Mouse (Mus musculus) regulatory T cell (primary cell): ENCODE measurements at regions not wholly inside any gene's neighbourhood (a gene's known extent, or its start where the extent isn't known, plus 50 kb on each side); places are given as distances from the start of the nearest gene placed in this dataset.

ENCODE experiments used
- in situ Hi-C: fragments of 300-600 bp; cut with MboI, MseI; formaldehyde crosslinking; loops from one replicate; pipeline ENCODE4 v1.15.1; 2025; ENCODE audit warnings: high pct_unique_total_duplicates

DNA sequence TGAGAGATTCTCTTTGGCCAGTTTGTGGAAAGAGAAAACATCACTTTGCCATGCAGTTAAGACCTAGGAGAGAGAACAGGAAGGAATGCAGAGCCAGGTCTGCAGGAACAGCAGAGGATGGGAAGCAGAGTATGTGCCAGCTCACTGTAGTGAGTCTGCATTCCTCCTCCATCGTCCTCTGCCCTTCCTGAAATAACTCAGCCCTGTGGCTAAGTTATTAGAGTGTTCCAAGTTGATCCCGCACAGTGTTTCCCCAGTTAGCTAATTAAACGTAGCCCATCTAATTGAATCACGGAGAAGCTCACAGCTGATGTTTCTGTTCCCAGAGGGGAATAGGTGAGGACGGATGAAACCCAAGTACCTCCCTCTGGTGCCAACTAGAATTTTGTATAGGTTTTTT, 142.3 kb upstream of the Rack1 start:
- in situ Hi-C loops: no loop called here

DNA sequence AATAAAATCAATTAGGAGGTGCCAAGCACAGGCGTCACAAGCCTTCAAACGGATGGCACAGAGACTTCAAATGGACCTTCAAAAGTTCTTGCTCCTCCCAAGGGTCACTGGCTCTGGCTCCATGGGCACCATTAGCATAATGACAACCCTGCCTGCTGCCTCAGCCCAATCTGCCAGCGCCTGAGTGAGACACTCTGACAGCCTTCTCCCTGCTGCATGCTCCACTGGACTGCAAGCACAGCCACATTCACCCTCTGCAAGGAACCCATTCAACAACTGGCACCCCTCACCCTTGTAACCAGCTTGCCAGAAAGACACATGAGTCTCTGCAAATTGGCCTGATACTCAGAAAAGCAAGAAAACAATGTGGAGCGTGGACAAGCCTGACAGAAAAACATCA, 138.5 kb upstream of the Rack1 start:
- in situ Hi-C loops: no loop called here

DNA sequence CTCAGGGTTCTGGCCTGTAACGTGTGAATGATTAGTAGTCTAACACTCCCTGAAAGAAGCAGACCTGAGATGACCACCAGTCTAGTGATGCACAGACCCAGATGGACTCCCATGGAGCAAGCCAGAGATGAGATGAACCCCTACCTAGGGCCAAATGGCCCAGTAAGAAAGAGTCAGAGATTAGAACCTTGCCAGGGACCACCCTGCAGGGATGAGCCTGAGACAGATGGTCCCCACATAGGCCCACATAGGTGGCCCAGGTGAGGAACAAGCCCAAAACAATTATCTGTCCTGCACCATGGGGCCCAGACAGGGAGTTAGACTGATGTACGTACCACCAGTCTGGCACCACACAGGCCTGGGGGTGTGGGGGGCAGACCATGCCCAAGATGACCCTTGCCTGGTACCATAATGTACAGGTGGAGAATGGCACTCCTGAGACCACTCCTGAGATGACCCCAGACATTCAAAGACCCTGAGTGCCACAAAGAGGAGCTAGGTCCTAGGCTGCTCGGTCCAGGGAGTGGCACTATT, 115.3 kb upstream of the Rack1 start:
- in situ Hi-C loops: no loop called here

DNA sequence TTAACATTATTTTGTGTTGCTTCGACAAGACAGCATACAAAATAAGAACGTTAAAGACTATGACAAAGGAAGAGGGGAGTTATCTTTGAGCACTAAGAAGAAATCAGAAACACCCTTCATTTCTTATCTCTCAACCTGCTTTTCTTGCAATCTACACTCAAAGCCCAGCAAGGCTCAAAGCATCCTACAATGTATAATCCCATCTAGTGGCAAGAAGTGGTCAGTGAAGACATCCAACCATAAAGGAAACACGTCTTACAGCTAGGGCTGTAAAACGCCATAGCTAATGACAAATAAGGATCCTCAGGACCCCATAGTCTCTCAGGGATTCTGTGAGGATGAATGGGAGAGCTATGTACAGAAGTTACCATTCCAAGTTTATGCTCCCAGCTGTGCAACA, 110.1 kb upstream of the Rack1 start:
- in situ Hi-C loops: no loop called here

DNA sequence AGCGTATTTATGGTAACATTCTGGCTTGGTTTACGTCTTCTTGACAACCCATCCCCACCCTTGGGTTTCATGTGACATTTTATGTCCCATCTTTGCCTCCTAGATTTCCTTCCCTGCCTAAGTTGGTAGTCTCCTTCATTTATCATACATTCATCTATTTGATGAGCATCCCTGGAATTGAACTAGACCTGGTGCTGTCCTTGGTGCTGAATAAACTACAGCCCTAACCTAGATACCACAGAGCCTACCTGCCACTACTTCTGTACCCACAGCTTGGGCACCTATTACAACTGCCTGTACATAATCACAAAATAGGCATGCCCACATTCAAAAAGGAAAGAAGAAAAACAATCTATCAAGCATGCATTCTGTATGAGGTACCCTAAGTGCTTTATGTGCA, 103.8 kb upstream of the Rack1 start:
- in situ Hi-C loops: no loop called here

DNA sequence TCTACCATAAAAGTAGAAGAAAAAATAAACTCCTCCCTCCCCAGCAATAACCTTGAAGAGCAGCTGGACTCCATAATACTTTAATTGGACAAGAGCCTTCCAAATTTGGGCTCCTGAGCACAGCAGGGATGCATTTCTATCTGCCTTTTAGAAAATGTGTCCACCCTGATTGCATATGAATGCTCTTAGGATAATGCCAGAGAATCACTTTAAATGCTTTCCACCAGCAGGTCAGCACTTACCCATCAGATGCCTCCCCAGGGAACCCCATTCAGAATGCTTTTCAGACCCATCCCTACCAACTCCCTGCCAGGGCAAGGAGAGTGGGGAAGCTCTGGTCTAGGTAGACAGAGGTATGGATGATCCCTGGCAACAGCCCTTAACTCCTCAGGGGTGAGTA, 102.9 kb upstream of the Rack1 start:
- in situ Hi-C loops: no loop called here

DNA sequence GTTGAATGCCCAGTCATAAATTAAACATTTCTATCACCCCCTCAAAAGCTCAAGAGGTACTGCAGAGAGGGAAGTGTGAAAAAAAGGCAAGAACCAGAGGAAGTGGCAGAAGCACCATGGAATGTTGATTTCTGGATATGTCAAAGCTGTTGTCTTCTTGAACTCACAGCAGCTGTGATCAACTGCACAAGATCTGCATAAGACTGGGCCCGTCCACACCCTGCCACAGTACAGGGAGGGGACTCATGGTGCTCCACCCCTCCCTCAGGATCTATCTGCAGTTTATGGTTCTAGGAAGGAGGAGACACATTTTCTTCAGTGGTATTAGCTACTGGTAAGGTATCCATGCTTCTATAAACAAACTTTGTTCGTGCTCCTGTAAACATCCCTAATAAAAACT, 92.9 kb upstream of the Rack1 start:
- in situ Hi-C loops: no loop called here

DNA sequence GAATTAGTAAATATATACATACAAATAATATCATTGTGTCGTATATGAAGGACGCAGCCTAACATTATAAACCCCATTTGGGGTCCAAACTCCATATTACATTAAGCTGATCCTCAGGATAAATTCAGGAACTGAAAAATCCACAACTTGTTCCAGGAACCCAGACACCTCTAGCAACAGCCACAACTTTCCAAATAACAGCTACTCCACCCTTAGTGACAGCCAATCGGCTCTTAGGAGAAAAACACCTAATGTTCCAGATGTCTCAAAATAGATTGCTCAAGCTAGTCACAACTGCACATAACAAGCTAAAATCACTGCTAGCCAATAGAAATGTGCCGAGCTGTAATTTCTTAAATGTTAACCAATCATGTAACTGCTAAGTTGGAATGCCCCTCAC, 89.2 kb upstream of the Rack1 start:
- in situ Hi-C loops: no loop called here

DNA sequence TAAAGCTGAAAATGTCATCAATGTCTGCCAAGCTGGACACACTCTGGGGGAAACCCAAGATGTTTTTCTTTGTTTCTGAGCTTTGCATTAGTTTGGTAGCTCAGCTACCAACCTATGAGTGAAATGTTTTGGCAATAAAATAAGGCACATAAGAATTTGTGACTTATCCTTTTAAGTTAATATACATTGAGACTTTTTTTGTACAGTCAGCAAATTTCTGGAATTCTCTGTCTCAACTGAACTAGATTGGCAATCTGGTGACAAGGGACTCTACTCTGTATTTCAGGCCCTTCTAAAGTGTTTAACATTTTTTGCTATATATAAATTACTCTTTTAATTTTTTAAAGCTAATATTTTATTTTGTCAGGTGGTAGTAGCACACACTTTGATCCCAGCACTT, 76.1 kb upstream of the Rack1 start:
- in situ Hi-C loops: no loop called here

DNA sequence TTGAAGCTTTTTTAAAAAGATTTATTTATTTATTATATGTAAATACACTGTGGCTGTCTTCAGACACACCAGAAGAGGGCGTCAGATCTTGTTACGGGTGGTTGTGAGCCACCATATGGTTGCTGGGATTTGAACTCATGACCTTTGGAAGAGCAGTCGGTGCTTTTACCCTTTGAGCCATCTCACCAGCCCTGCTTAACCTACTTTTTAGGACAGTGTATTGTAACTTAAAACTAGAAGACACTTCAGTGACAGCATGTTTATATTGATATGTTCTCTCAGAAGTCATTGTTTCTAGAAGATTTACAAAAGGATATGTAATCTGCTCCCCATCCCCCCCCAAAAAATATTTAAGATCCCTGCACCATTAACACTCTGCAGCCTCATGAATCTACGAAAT, 69.3 kb upstream of the Rack1 start:
- in situ Hi-C loops: loop anchor here (25.0 kb wide), 1 partner anchor 781 kb away; the partner anchor contains the start of genes Olfr1383 and Olfr1384

DNA sequence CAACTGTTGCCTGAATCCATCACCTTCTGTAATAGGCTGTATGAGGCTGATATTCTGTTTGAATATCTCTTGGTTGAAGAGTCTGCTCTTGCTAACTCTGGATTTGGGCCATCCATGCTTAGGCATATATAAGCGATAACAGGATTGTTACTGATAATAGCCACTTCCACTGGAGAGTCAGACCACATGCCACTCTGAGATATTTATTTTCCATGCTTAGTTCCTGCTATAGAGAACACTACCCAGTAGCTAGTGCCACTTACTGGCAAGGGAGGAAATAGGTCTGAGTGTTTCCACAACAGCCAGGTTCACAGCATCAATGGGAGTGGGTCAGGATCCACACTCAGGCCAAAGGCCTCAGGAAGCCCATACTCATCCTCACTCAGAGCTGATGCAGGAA, 53.6 kb upstream of the Rack1 start:
- in situ Hi-C loops: loop anchor here (25.0 kb wide), 1 partner anchor 766 kb away; the partner anchor contains the start of genes Olfr1383 and Olfr1384

DNA sequence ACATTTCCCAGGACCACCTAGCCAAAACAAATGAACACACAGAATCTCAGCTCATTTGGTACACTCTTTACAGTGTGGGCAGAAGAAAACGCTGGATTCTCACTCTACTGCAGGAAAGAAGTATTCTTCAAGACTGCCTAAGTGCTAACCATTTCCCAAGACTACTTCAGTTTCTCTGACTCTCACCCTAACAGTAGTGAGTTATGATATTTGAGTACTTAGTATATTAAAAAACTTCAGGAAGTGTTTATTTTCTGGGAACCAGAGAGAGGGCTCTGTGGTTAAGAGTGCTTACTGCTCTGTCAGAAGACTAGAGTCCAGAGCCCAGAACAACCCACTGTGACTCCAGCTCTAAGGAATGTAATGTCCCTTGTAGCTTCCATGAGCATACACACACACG, 52.1 kb upstream of the Rack1 start:
- in situ Hi-C loops: loop anchor here (25.0 kb wide), 1 partner anchor 764 kb away; the partner anchor contains the start of genes Olfr1383 and Olfr1384
